Mouse (Mus musculus): ENCODE results near the gene Ktn1. TPM values are rescaled to one million over a fixed set of nuclear protein-coding genes. Genes with fewer than 3 reads are reported as not detected.

Gene Ktn1
- polyA plus RNA-seq, 1 experiment from 2014 or later = 113 TPM

DNA sequence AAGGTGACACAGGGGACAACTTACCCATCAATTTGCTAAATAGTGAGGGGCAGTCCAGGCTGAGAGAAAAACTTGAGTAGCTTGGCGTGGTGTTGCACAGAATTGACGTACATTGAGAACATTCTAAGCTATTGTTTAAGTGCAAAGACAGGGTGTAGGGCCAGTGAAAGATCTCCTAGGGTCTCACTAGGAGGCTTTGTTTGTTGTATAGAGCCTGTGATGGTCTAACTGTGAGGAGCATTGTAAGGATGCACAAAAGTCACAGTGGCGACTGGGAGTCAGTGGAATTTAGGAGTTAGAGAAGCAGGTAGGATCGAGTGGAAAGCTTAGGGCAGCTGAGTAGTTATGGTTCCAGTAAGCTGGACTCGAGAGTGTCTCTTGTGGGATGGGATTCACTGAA is 50.9 kb downstream of the Ktn1 start:
- Histone ChIP-seq H3K4me1 (replicated peaks; ENCODE audit: control insufficient read depth, insufficient read depth, low read length) (no peaks in the 10 kb centered on the region), H3K27me3 (ENCODE audit: control insufficient read depth, insufficient read depth, low read length) (no peaks in the 10 kb centered on the region), H3K36me3 (ENCODE audit: control insufficient read depth, insufficient read depth, low read length) (peaks cover 2% of the 10 kb centered on the region; the same call in 1 of the 2 replicates), H3K9ac (ENCODE audit: low read depth, low read length) (no peak overlapping the region), H3K9me3 (ENCODE audit: control insufficient read depth, low read length) (no peaks in the 10 kb centered on the region), H3K4me3 (ENCODE audit: low read depth, low read length) (no peak overlapping the region), H3K27ac (ENCODE audit: low read depth, low read length) (no peak overlapping the region), H3K4me2 (replicated peaks; ENCODE audit: low read depth, low read length) (no peak overlapping the region)
- no peak for DNase-seq (ENCODE audit: low spot score)
- WGBS = 57% methylated on average over 5 of the region's 5 CpGs
- ATAC-seq (ENCODE audit: low FRiP score) = no peak

DNA sequence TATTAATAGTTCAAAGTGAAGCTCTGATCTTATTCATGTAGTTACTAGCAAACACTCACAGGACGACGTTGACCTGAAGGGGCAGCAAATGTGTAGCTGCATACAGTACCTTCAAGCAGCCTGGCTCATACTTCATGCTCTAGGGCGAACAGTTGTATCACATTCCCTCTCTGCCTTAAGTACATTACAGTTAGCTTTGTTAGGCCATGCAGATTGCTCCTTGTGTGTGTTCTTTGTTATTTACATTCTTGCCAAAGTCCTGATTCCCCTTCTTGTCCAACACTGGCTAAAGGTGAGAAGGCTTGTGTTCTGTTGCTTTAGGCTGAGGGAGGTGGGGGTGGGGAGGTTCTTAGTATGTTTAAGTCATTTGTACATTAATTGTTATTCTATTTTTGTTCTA is 61.3 kb downstream of the Ktn1 start:
- H3K4me1 ChIP-seq (replicated peaks; ENCODE audit: control insufficient read depth, insufficient read depth, low read length) = no peaks in the 10 kb centered on the region
- no peak overlapping the region for H3K4me2 ChIP-seq (replicated peaks; ENCODE audit: low read depth, low read length)
- H3K27me3 ChIP-seq (ENCODE audit: control insufficient read depth, insufficient read depth, low read length) = no peaks in the 10 kb centered on the region
- no peaks in the 10 kb centered on the region; the same call in 1 of the 2 replicates for H3K36me3 ChIP-seq (ENCODE audit: control insufficient read depth, insufficient read depth, low read length)
- no peak for DNase-seq (ENCODE audit: low spot score)
- no peak for ATAC-seq (ENCODE audit: low FRiP score)
- no peak overlapping the region for H3K4me3 ChIP-seq (ENCODE audit: low read depth, low read length)
- H3K9ac ChIP-seq (ENCODE audit: low read depth, low read length) = no peak overlapping the region
- H3K27ac ChIP-seq (ENCODE audit: low read depth, low read length) = no peak overlapping the region
- 90% methylated on average over 3 of the region's 3 CpGs for WGBS
- H3K9me3 ChIP-seq (ENCODE audit: control insufficient read depth, low read length) = no peaks in the 10 kb centered on the region

DNA sequence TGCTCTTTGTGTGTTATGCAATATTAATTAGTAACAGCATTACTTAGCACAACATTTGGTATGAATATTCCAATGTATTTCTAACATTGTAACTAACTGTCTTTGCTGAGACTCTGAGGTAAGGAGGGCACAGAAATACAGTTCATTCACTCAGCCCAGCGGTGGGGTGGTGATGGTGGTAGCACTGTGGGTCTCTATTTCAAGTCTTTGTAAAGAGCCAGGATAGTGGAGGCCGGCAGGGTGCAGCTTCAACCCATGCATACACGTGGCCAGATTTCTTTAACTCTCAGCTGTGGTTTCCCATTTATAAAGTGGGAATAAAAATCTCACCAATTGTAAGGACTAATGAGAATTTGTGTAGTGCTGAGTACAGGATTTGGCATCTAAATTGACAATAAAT is 67.5 kb downstream of the Ktn1 start:
- Histone ChIP-seq H3K27ac (ENCODE audit: low read depth, low read length) (no peak overlapping the region), H3K27me3 (ENCODE audit: control insufficient read depth, insufficient read depth, low read length) (no peaks in the 10 kb centered on the region), H3K4me1 (replicated peaks; ENCODE audit: control insufficient read depth, insufficient read depth, low read length) (no peaks in the 10 kb centered on the region), H3K36me3 (ENCODE audit: control insufficient read depth, insufficient read depth, low read length) (no peaks in the 10 kb centered on the region), H3K9me3 (ENCODE audit: control insufficient read depth, low read length) (no peaks in the 10 kb centered on the region), H3K9ac (ENCODE audit: low read depth, low read length) (no peak overlapping the region), H3K4me3 (ENCODE audit: low read depth, low read length) (no peak overlapping the region), H3K4me2 (replicated peaks; ENCODE audit: low read depth, low read length) (no peak overlapping the region)
- 94% methylated on average over 3 of the region's 3 CpGs for WGBS
- ATAC-seq (ENCODE audit: low FRiP score) = no peak
- no peak for DNase-seq (ENCODE audit: low spot score)

DNA sequence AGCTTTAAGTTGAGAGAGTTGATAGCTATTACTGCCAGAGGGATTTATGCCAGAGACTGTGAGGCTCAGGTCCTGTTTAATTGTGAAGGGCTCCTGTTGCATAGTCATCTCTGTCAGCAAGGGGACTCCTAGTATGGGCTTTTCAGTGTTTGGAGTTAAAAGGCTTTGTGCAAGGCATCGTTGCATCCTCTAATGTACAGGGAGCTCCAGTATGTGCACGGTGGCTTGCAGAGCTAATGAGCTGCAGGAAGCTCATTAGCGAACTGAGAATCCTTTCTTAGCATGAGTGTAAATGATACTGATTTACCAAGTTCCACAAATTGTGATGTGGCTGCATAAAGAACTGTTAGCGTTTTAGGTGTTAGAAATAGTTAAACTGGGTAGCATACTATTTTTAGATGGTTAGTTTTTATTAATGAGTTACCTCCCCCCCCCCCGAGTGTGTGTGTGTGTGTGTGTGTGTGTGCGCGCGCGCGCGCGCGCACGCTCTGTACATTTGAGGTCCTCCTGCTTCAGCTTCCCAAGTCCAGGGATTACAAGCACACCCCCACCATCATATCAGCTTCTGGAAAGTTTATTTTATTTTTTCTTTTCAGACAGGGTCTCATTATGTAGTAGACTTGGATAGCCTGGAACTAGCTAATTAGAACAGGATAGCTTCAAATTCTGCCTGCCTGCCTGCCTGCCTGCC is 69.8 kb downstream of the Ktn1 start:
- Histone ChIP-seq H3K9ac (ENCODE audit: low read depth, low read length) (no peak overlapping the region), H3K4me3 (ENCODE audit: low read depth, low read length) (no peak overlapping the region), H3K4me2 (replicated peaks; ENCODE audit: low read depth, low read length) (no peak overlapping the region), H3K36me3 (ENCODE audit: control insufficient read depth, insufficient read depth, low read length) (no peaks in the 10 kb centered on the region), H3K4me1 (replicated peaks; ENCODE audit: control insufficient read depth, insufficient read depth, low read length) (no peaks in the 10 kb centered on the region), H3K27me3 (ENCODE audit: control insufficient read depth, insufficient read depth, low read length) (no peaks in the 10 kb centered on the region), H3K27ac (ENCODE audit: low read depth, low read length) (no peak overlapping the region), H3K9me3 (ENCODE audit: control insufficient read depth, low read length) (no peaks in the 10 kb centered on the region)
- ATAC-seq (ENCODE audit: low FRiP score) (no peak), DNase-seq (ENCODE audit: low spot score) (no peak)
- WGBS = 97% methylated on average over 14 of the region's 14 CpGs

DNA sequence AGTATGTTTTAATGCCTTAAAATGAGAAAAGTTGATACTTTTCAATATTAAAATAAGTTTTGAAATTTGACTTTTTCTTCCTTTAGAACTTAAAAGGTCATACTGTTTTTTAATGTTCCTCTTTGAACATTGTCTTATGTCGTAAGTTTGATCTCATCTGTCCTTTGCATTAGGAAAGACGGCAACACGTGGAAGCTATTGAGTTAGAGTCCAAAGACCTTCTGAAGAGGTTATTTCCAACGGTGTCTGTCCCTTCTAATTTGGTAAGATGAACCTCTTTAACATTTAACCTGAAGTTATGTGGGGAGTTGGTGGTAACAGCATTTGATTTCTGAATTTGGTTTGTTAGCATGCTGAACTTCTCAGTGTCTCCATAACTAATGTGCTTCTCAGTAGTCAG is 71.8 kb downstream of the Ktn1 start:
- H3K4me1 ChIP-seq (replicated peaks; ENCODE audit: control insufficient read depth, insufficient read depth, low read length) = no peaks in the 10 kb centered on the region
- no peaks in the 10 kb centered on the region; the same call in 1 of the 2 replicates for H3K36me3 ChIP-seq (ENCODE audit: control insufficient read depth, insufficient read depth, low read length)
- no peaks in the 10 kb centered on the region for H3K9me3 ChIP-seq (ENCODE audit: control insufficient read depth, low read length)
- DNase-seq (ENCODE audit: low spot score) (no peak), ATAC-seq (ENCODE audit: low FRiP score) (no peak)
- H3K4me3 ChIP-seq (ENCODE audit: low read depth, low read length) = no peak overlapping the region
- no peak overlapping the region for H3K4me2 ChIP-seq (replicated peaks; ENCODE audit: low read depth, low read length)
- 86% methylated on average over 4 of the region's 4 CpGs for WGBS
- no peak overlapping the region for H3K9ac ChIP-seq (ENCODE audit: low read depth, low read length)
- no peaks in the 10 kb centered on the region for H3K27me3 ChIP-seq (ENCODE audit: control insufficient read depth, insufficient read depth, low read length)
- no peak overlapping the region for H3K27ac ChIP-seq (ENCODE audit: low read depth, low read length)

DNA sequence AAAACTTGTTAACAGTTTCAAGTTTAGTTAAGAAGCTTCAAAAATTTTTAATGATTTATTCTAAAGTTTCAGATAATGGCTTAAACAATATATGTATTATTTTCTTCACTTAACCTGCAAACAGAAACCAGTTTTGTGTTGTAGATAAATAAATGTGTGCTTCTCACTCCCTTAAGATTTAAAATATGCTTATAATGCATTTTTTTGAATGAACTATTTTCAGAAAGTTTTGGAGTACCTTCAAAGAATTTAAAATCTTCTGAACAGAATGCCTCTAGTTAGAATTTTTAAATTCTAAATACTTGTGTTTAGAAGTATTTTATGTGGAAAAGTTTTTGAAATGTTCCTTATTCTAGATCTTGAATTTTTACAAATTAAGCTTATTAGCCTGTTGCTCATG is 74.8 kb downstream of the Ktn1 start:
- H3K27me3 ChIP-seq (ENCODE audit: control insufficient read depth, insufficient read depth, low read length) = no peaks in the 10 kb centered on the region
- H3K27ac ChIP-seq (ENCODE audit: low read depth, low read length) = no peak overlapping the region
- H3K4me1 ChIP-seq (replicated peaks; ENCODE audit: control insufficient read depth, insufficient read depth, low read length) = no peaks in the 10 kb centered on the region
- H3K4me3 ChIP-seq (ENCODE audit: low read depth, low read length) = no peak overlapping the region
- ATAC-seq (ENCODE audit: low FRiP score) = no peak
- no peaks in the 10 kb centered on the region for H3K9me3 ChIP-seq (ENCODE audit: control insufficient read depth, low read length)
- H3K9ac ChIP-seq (ENCODE audit: low read depth, low read length) = no peak overlapping the region
- H3K36me3 ChIP-seq (ENCODE audit: control insufficient read depth, insufficient read depth, low read length) = peaks cover 4% of the 10 kb centered on the region; the same call in 1 of the 2 replicates
- no peak overlapping the region for H3K4me2 ChIP-seq (replicated peaks; ENCODE audit: low read depth, low read length)
- DNase-seq (ENCODE audit: low spot score) = no peak

DNA sequence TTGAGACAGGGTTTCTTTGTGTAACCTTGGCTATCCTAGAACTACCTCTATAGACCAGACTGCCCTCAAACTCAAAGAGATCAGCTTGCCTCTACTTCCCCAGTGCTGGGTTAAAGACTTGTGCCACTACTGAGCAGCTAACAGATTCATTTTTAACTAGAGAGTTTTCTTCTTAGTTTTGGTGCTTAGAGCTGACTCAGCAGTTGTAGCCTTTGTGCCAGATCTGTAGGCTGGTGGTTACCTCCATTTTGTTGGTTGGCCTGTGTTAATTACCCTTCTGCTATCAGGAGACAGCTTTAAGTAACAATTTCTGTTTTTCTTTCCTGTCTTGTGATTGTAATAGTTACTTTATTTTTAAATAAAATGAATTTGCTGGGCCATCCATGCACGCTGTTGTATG is 80.3 kb downstream of the Ktn1 start:
- H3K27me3 ChIP-seq (ENCODE audit: control insufficient read depth, insufficient read depth, low read length) = no peaks in the 10 kb centered on the region
- H3K36me3 ChIP-seq (ENCODE audit: control insufficient read depth, insufficient read depth, low read length) = peaks cover 8% of the 10 kb centered on the region
- no peak overlapping the region for H3K9ac ChIP-seq (ENCODE audit: low read depth, low read length)
- 97% methylated on average over 1 of the region's 1 CpGs for WGBS
- H3K4me1 ChIP-seq (replicated peaks; ENCODE audit: control insufficient read depth, insufficient read depth, low read length) = no peaks in the 10 kb centered on the region
- no peak overlapping the region for H3K4me3 ChIP-seq (ENCODE audit: low read depth, low read length)
- DNase-seq (ENCODE audit: low spot score) = no peak
- H3K4me2 ChIP-seq (replicated peaks; ENCODE audit: low read depth, low read length) = no peak overlapping the region
- no peak for ATAC-seq (ENCODE audit: low FRiP score)
- H3K9me3 ChIP-seq (ENCODE audit: control insufficient read depth, low read length) = no peaks in the 10 kb centered on the region
- no peak overlapping the region for H3K27ac ChIP-seq (ENCODE audit: low read depth, low read length)

DNA sequence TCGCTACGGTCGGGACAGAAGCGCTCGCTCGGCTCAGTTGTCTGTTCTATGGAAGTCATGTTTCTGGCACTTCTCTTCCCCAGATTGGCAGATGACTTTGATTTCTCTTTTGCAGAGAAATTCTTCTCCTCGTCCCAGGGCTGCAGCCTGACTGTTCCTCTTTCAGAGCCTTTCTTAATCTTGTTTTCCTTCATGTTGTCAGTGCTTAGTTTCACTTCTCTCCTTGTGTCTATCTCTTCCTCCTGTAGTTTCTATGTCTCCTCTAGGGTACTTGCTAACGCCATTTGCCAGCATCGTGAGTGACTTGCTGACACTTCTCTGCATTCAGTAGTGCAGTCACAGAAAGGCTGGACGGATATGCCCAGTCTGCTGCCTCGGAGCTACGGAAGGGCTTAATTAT is 87.1 kb downstream of the Ktn1 start:
- H3K9me3 ChIP-seq (ENCODE audit: control insufficient read depth, low read length) = no peaks in the 10 kb centered on the region
- ATAC-seq (ENCODE audit: low FRiP score) (no peak), DNase-seq (ENCODE audit: low spot score) (no peak)
- no peak overlapping the region for H3K27ac ChIP-seq (ENCODE audit: low read depth, low read length)
- H3K27me3 ChIP-seq (ENCODE audit: control insufficient read depth, insufficient read depth, low read length) = no peaks in the 10 kb centered on the region
- H3K4me2 ChIP-seq (replicated peaks; ENCODE audit: low read depth, low read length) = no peak overlapping the region
- 94% methylated on average over 12 of the region's 12 CpGs for WGBS
- no peak overlapping the region for H3K9ac ChIP-seq (ENCODE audit: low read depth, low read length)
- H3K4me1 ChIP-seq (replicated peaks; ENCODE audit: control insufficient read depth, insufficient read depth, low read length) = no peaks in the 10 kb centered on the region
- H3K4me3 ChIP-seq (ENCODE audit: low read depth, low read length) = no peak overlapping the region
- peaks cover 7% of the 10 kb centered on the region for H3K36me3 ChIP-seq (ENCODE audit: control insufficient read depth, insufficient read depth, low read length)

DNA sequence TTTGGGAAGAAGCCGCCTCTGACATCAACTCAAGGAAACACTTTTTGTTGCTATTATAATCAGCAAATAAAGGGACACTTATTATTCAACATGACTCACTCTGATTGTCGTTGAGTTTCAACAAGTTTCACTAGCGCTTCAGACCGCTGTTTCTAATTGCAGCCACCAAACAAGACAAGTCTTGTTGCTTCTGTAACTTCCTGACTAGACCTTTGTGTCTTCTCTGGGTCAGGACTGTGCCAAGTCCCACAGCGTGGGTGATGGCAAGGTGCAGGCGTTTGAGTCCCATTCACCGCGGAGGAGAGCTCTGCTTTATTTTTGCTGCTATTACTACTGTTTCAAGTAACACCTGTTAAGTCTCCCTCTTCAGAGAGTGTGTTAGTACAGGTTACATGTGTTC is 88.2 kb downstream of the Ktn1 start:
- DNase-seq (ENCODE audit: low spot score) (no peak), ATAC-seq (ENCODE audit: low FRiP score) (no peak)
- H3K27me3 ChIP-seq (ENCODE audit: control insufficient read depth, insufficient read depth, low read length) = no peaks in the 10 kb centered on the region
- no peaks in the 10 kb centered on the region for H3K9me3 ChIP-seq (ENCODE audit: control insufficient read depth, low read length)
- H3K4me3 ChIP-seq (ENCODE audit: low read depth, low read length) = no peak overlapping the region
- 94% methylated on average over 8 of the region's 8 CpGs for WGBS
- no peak overlapping the region for H3K27ac ChIP-seq (ENCODE audit: low read depth, low read length)
- H3K4me1 ChIP-seq (replicated peaks; ENCODE audit: control insufficient read depth, insufficient read depth, low read length) = no peaks in the 10 kb centered on the region
- peaks cover 7% of the 10 kb centered on the region for H3K36me3 ChIP-seq (ENCODE audit: control insufficient read depth, insufficient read depth, low read length)
- no peak overlapping the region for H3K9ac ChIP-seq (ENCODE audit: low read depth, low read length)
- H3K4me2 ChIP-seq (replicated peaks; ENCODE audit: low read depth, low read length) = no peak overlapping the region
